Mouse (Mus musculus): ENCODE data around the gene Ero1lb. TPM values are rescaled to one million over a fixed set of nuclear protein-coding genes. Genes with fewer than 3 reads are reported as not detected.

Gene Ero1lb
- polyA plus RNA-seq (2015; fragmentation: Nextera tagmentation; extraction: Ambion mirVana) = 1.9 and 2.3 TPM in 2 replicates

DNA sequence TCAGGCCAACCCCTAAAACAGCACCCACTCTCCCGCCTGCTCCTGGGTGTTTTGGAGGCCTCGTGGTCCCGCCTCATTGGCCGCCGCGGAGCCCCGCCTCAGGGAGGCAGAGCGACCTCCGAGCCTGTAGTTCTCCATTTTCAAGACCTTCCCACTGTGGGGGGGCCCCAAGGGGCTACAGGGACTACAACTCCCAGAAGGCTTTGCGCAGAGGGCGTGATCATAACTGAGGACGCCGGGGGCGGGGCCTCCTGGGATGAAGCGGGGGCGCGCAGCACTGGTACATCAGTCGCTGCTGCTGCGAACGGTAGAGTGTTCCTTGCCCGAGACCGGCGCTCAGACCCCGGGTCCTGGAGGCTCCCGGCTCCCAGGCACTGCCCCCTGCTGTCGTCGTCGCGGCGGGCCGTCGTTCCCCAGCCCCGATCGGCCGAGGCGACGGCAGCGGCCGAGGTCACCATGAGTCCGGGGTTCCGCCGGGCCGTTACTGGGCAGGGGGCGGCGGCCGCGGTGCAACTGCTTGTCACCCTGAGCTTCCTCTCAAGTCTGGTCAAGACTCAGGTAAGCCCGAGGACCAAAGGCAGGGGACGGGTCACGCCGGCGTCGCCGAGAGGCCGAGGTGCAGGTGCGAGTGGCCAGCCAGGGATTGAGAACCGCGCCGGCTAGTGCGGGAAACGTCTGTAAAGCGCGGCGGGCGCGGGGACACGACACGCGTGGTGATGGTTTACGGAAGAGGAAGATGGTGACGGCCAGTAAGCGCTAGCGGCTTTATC lies at the start of gene Ero1lb:
Gene Ero1lb, plus strand, starts transcription at position 254 of the 770 bp plus-strand sequence.

DNA sequence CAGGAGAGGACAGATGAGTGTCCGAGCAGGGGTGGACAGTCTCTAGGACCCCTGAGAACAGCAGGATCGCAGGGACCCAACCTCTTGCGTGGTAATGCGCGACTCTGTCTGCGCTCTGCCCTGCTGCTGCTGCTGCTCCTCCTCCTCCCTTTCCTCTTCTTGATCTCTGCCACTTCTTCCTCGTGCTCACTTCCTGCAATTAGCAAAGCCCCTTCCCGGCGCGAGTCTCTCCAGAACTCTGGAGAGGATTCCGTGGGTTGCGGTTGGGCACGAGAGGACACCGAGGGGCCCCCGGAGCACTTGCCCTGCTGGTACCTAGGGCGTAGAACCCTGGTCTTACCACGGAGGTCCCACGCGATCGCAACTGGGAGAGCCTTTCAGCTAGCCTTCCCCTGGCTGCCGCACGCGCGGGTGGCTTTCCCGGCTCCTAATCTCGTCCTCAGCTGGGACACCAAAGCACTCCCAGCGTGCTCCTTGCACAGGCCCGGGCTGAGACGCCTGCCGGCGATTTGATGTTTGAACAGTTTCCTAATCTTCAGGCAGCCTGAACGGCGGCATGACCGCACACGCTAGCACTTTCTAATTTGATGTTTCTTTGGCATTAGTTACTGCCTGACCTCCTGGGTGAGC lies 45.6 kb upstream of the Ero1lb start, which contains the start of gene Edaradd:
Gene Edaradd, minus strand, starts transcription at position 484 of the 630 bp plus-strand sequence.

Other genes with a start within 250 kb of the Ero1lb start
- gene Actn2, start 225.1 kb upstream of the Ero1lb start, polyA plus RNA-seq (2015; fragmentation: Nextera tagmentation; extraction: Ambion mirVana) = 2,821 and 3,142 TPM in 2 replicates
- 3.6 and 3.9 TPM in 2 replicates for gene Heatr1, start 170.8 kb upstream of the Ero1lb start, polyA plus RNA-seq (2015; fragmentation: Nextera tagmentation; extraction: Ambion mirVana)
- gene Lgals8, start 100.9 kb upstream of the Ero1lb start, polyA plus RNA-seq (2015; fragmentation: Nextera tagmentation; extraction: Ambion mirVana) = 17.9 and 20.3 TPM in 2 replicates
- 0.03 and 0.17 TPM in 2 replicates for gene Edaradd, start 45.4 kb upstream of the Ero1lb start, polyA plus RNA-seq (2015; fragmentation: Nextera tagmentation; extraction: Ambion mirVana)
- 0.87 TPM in 1 of 2 replicates, not detected in the other for gene Prl2c3, start 234.2 kb downstream of the Ero1lb start, polyA plus RNA-seq (2015; fragmentation: Nextera tagmentation; extraction: Ambion mirVana)

Data from skeletal muscle tissue, postnatal 0 days (tissue).